Mouse (Mus musculus) heart, embryonic 11.5 days (tissue): Measurements from ENCODE around the gene Ccp110. TPM values are rescaled to one million over a fixed set of nuclear protein-coding genes. Genes with fewer than 3 reads are reported as not detected.

ENCODE experiments used
- ATAC-seq: fragments of 200-750 bp; cut with Nextera tagmentation; replicated peaks from 2 replicates; pipeline ENCODE4 v1.8.0; 2017; ENCODE audit warnings: moderate library complexity; ENCODE audit not compliant: insufficient number of reproducible peaks, low FRiP score, low TSS enrichment
- H3K27ac ChIP-seq: fragments of 300-500 bp; sonication (generic); 2 replicates; pipeline ENCODE4 v1.5.1; 2014; ENCODE audit warnings: mild to moderate bottlenecking, low read depth, low read length
- H3K27me3 ChIP-seq: fragments of 300-500 bp; sonication (generic); 2 replicates; pipeline ENCODE4 v1.6.1; 2014; ENCODE audit warnings: mild to moderate bottlenecking, low read length, mixed read lengths; ENCODE audit not compliant: control insufficient read depth, insufficient read depth
- H3K36me3 ChIP-seq: fragments of 300-500 bp; sonication (generic); 2 replicates; pipeline ENCODE4 v1.6.1; 2014; ENCODE audit warnings: mild to moderate bottlenecking, low read length, moderate library complexity, mixed read lengths; ENCODE audit not compliant: control insufficient read depth, insufficient read depth
- H3K4me1 ChIP-seq: fragments of 300-500 bp; sonication (generic); 2 replicates; pipeline ENCODE4 v1.6.1; 2014; ENCODE audit warnings: low read length; ENCODE audit not compliant: control insufficient read depth, insufficient read depth
- H3K4me2 ChIP-seq: fragments of 300-500 bp; sonication (generic); 2 replicates; pipeline ENCODE4 v1.6.1; 2014; ENCODE audit warnings: mild to moderate bottlenecking, moderate library complexity
- H3K4me3 ChIP-seq: fragments of 300-500 bp; sonication (generic); 2 replicates; pipeline ENCODE4 v1.5.1; 2014; ENCODE audit warnings: low read depth, low read length
- H3K9ac ChIP-seq: fragments of 300-500 bp; sonication (generic); 2 replicates; pipeline ENCODE4 v1.6.1; 2014; ENCODE audit warnings: mild to moderate bottlenecking, low read depth, low read length, moderate library complexity
- H3K9me3 ChIP-seq: fragments of 300-500 bp; sonication (generic); replicated peaks from 2 replicates; pipeline ENCODE4 v1.6.1; 2016; ENCODE audit warnings: low read length; ENCODE audit not compliant: control insufficient read depth
- WGBS: fragments of 180-500 bp; shearing (Covaris S2); extraction: QIAGEN DNeasy Blood & Tissue Kit; methylation state at CpG from one replicate; pipeline ENCODE4 v1.1.7; 2014; ENCODE audit not compliant: insufficient replicate concordance; 5-methylcytosine and 5-hydroxymethylcytosine counted together
- polyA plus RNA-seq: library from polyadenylated mRNA; unstranded; fragments of >200 nt; fragmentation: Nextera tagmentation; extraction: Ambion mirVana; gene quantifications from 2 replicates; pipeline ENCODE4 v1.2.1, GENCODE M21; 2014

The Ccp110 gene
- polyA plus RNA-seq, 1 experiment from 2014 or later = 4.6 TPM

DNA sequence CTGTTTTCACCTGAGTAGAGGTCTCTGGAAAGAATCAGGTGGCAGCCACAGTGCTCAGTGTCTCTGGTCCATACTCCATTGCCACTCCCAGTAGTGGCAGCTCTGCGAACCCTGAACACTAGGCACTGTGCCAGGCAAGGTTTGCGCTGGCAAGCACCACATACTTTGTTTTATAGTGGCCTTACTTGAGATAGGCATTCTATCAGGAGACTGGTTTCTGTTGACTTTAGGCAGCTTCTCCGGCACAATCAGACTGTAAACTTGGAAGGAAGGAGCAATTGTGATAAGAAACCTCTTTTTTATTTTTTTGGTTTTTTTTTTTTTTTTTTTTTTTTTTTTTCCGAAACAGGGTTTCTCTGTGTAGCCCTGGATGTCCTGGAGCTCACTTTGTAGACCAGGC is 4.3 kb upstream of the Ccp110 start:
- no peak overlapping the region for H3K9ac ChIP-seq
- ATAC-seq = no peak
- no peaks in the 10 kb centered on the region for H3K27me3 ChIP-seq
- H3K4me2 ChIP-seq = no peak overlapping the region
- no peaks in the 10 kb centered on the region for H3K9me3 ChIP-seq
- WGBS = 59% methylated on average over 4 of the region's 4 CpGs
- H3K27ac ChIP-seq = no peak overlapping the region
- H3K4me3 ChIP-seq = no peak overlapping the region
- no peaks in the 10 kb centered on the region for H3K36me3 ChIP-seq
- H3K4me1 ChIP-seq = peaks cover 11% of the 10 kb centered on the region; the same call in 1 of the 2 replicates

DNA sequence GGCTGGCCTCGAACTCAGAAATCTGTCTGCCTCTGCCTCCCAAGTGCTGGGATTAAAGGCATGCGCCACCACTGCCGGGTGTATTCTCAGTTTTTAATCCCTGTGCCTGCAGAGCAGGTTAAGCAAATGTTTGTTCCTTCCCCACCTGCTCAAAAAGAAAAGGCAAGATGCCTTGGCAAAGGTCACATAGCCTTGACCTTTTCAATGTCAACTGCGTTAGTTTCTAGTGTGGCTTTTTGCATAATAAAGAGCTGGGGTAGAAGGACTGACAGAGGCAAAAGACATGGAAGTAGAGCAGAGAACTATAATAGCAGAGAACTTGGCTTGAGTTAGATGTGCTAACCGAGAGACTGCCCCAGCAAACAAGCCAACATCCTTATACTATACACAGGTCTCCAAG is 1.6 kb upstream of the Ccp110 start:
- Histone ChIP-seq H3K4me2 (no peak overlapping the region), H3K27me3 (no peaks in the 10 kb centered on the region), H3K9me3 (no peaks in the 10 kb centered on the region), H3K9ac (no peak overlapping the region), H3K27ac (no peak overlapping the region), H3K36me3 (no peaks in the 10 kb centered on the region), H3K4me3 (no peak overlapping the region), H3K4me1 (0 out of 2 replicates have a peak, but pooled peaks cover 7% of the 10 kb centered on the region)
- 70% methylated on average over 5 of the region's 5 CpGs for WGBS
- no peak for ATAC-seq

DNA sequence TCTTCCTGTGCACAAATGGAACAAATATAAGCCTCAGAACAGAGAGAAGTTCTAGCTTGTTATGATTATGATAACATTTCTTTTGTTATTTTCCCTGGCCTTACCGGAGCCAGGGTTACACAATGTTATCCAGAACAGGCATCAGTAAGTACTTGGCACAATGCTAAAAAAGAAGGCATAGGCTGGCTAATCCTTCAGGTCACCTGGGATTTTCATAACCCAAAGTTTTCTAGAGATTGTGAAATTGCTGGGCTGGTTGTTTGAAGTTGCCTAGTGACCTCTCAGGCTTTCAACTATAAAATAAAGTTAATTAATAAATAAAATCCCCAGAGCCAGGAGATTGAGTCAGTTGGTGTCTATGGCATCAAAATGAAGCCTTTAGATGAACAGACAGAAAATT is 2.5 kb downstream of the Ccp110 start:
- Histone ChIP-seq H3K4me3 (no peak overlapping the region), H3K9me3 (no peaks in the 10 kb centered on the region), H3K4me2 (no peak overlapping the region), H3K27ac (no peak overlapping the region), H3K9ac (no peak overlapping the region), H3K36me3 (no peaks in the 10 kb centered on the region), H3K4me1 (0 out of 2 replicates have a peak, but pooled peaks cover 7% of the 10 kb centered on the region), H3K27me3 (no peaks in the 10 kb centered on the region)
- 68% methylated on average over 1 of the region's 1 CpGs for WGBS
- ATAC-seq = no peak

DNA sequence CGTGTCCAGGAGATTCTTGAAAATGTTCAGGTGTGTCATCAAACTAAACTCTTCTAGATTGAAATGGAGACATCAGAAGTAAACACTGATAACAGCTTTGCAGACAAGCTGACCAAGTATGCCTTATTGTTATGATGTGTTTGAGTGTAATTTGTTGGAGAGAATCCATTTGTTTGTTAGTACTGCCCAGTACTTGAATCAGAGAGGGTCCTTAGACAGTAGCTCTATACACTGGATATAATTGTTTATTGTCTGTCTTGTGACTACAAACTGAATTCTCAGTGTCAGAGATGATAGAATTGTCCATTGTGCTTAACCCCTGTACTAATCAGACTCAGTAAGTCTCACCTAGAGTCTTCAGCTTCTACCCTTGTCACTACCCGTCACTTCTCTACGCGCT is 5.7 kb downstream of the Ccp110 start:
- Histone ChIP-seq H3K4me2 (no peak overlapping the region), H3K27ac (no peak overlapping the region), H3K9ac (no peak overlapping the region), H3K4me1 (0 out of 2 replicates have a peak, but pooled peaks cover 4% of the 10 kb centered on the region), H3K27me3 (no peaks in the 10 kb centered on the region), H3K9me3 (no peaks in the 10 kb centered on the region), H3K4me3 (no peak overlapping the region), H3K36me3 (peaks cover 2% of the 10 kb centered on the region)
- no peak for ATAC-seq
- 90% methylated on average over 4 of the region's 4 CpGs for WGBS

DNA sequence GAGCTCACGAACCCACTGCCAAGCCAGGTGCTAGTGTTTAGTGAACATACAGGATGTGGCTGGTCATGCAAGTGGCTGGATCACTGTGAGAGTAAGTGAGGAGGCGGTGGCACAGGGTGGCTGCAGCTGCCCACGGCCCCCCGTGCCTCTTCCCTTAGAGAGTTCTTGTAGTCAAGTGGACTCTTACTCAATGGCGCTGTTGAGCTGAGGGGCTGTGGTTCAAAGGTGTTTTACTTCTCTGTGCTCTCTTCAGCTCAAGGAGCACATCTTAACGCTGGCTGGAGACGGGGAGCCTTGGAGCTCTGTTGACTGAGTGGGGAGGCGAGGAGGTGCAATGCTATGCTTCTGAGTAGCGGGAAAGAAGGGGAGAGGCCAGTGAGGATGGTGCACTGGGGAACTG is 11.6 kb downstream of the Ccp110 start:
- 86% methylated on average over 9 of the region's 9 CpGs for WGBS
- H3K27ac ChIP-seq = no peak overlapping the region

DNA sequence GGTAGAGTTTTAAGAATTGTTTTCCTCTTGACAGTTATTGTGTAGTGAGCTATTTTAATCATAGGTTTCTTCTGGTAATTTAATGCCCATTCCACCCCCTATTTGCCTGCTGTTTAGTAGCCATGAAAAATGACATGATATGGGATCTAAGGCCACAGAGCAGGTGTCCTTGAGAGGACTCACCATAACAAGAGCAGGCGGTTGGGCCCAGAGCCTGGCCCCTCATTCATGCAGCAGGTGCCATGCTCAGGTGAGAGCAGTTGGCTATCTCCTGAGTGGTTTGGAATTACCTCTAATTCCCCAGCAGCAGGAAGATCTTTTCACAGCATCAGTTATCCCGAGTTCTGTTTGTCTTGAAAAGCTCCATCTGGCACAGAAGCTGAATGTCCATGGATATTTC is 13.1 kb downstream of the Ccp110 start:
- WGBS = 86% methylated on average over 2 of the region's 2 CpGs
- H3K36me3 ChIP-seq = peaks cover 6% of the 10 kb centered on the region

More for the DNA sequence above, 11.6 kb downstream of the Ccp110 start:
- H3K9me3 ChIP-seq = no peaks in the 10 kb centered on the region
- no peak overlapping the region for H3K9ac ChIP-seq
- no peak for ATAC-seq
- no peaks in the 10 kb centered on the region for H3K4me1 ChIP-seq
- no peak overlapping the region for H3K4me2 ChIP-seq
- no peaks in the 10 kb centered on the region for H3K27me3 ChIP-seq
- H3K36me3 ChIP-seq = peaks cover 6% of the 10 kb centered on the region
- H3K4me3 ChIP-seq = no peak overlapping the region

DNA sequence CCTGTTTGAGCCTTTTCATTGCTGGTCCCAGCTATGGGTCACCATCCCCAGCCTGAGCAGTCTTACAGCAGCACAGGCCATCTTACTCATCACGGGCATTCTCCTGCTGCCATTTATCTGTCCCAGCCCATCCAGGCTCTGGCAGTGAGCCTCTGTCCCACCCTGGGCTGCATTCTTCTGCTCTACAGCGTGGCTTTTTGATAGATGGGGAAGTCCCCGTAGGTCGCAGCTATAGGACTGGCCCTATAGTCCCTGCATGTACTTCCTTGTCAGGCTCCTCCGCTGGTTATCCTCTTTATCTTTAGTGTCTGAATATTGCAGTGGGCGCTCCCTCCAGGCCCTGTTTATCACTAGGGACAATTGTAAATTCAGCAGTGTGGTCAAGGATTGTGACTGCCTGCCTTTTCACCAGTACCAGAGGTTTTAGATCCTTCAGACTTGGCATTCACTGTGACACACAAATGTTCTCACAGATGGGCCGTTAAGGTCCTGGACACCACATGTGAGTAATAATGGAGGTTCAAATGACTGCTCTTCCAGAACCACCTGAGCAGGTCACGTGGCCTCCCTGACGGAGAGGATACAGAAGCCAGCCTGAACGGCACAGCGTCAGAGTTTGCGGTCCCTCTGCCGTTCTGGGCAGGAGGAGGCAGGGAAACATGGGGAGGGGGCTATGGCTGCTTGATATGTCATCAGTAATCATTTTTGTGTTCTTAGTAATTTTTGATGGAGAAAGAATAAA is 16.7 kb downstream of the Ccp110 start:
- no peak for ATAC-seq
- no peak overlapping the region for H3K4me2 ChIP-seq
- no peaks in the 10 kb centered on the region for H3K9me3 ChIP-seq
- H3K9ac ChIP-seq = no peak overlapping the region
- no peaks in the 10 kb centered on the region for H3K4me1 ChIP-seq
- H3K27me3 ChIP-seq = no peaks in the 10 kb centered on the region
- WGBS = 90% methylated on average over 13 of the region's 13 CpGs
- no peak overlapping the region for H3K4me3 ChIP-seq
- no peak overlapping the region for H3K27ac ChIP-seq
- H3K36me3 ChIP-seq = peaks cover 6% of the 10 kb centered on the region; the same call in 1 of the 2 replicates

More for the DNA sequence above, 13.1 kb downstream of the Ccp110 start:
- Histone ChIP-seq H3K4me1 (no peaks in the 10 kb centered on the region), H3K27me3 (no peaks in the 10 kb centered on the region), H3K27ac (no peak overlapping the region), H3K9ac (no peak overlapping the region), H3K4me3 (no peak overlapping the region), H3K9me3 (no peaks in the 10 kb centered on the region), H3K4me2 (no peak overlapping the region)
- no peak for ATAC-seq

DNA sequence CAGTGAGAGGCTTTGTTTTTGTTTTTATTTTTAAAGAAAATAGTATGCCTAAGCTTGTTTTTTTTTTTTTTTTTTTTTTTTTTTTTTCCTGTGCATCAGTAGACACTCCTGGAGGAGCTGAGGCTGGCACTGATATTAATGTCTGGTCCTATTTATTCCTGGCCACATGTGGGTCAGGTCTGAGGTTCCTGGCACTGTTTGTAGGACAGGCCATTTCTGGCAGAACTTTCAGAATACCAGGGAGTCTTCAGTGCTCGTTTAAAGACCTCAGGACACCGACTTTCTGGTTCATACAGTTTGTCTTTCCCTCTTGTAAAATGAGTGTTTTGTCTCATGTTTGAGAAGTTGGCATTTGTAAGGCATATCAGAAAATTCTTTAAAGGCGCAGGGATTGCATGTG is 19.4 kb downstream of the Ccp110 start:
- ATAC-seq = no peak
- WGBS = 79% methylated on average over 3 of the region's 3 CpGs
- no peaks in the 10 kb centered on the region for H3K4me1 ChIP-seq

DNA sequence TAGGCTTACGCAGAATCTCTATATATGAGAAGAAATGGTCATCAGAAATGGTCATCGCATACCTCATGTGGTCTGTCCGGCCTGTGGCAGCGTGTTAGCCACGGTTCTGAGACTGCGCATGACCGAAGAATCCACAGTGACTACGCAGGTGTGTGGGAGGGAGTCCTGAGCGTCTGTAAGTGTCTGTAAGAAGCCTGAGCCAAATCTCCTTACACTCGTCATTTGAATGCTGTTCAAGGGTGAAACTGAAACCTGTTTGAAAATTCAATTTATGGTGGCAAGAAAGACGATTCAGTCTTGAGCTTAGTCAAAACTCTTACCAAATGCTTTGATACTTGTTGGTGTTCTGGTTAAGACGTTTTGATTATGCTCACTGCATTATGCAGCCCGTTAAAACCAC is 20.9 kb downstream of the Ccp110 start:
- H3K36me3 ChIP-seq = peaks cover 2% of the 10 kb centered on the region; the same call in 1 of the 2 replicates
- no peaks in the 10 kb centered on the region for H3K9me3 ChIP-seq
- H3K4me1 ChIP-seq = no peaks in the 10 kb centered on the region
- 92% methylated on average over 13 of the region's 13 CpGs for WGBS
- H3K4me2 ChIP-seq = no peak overlapping the region
- H3K27ac ChIP-seq = no peak overlapping the region
- no peak for ATAC-seq
- no peaks in the 10 kb centered on the region for H3K27me3 ChIP-seq
- no peak overlapping the region for H3K4me3 ChIP-seq
- H3K9ac ChIP-seq = no peak overlapping the region

More for the DNA sequence above, 19.4 kb downstream of the Ccp110 start:
- H3K36me3 ChIP-seq = peaks cover 2% of the 10 kb centered on the region; the same call in 1 of the 2 replicates
- no peak overlapping the region for H3K9ac ChIP-seq
- no peak overlapping the region for H3K4me3 ChIP-seq
- no peaks in the 10 kb centered on the region for H3K9me3 ChIP-seq
- no peaks in the 10 kb centered on the region for H3K27me3 ChIP-seq
- no peak overlapping the region for H3K27ac ChIP-seq
- no peak overlapping the region for H3K4me2 ChIP-seq
